Mouse (Mus musculus) stomach, embryonic 16.5 days (tissue): Measurements from ENCODE around the gene Ngfr. TPM values are rescaled to one million over a fixed set of nuclear protein-coding genes. Genes with fewer than 3 reads are reported as not detected.

Experiments
- ATAC-seq: fragments of 200-750 bp; cut with Nextera tagmentation; 2 replicates; pipeline ENCODE4 v1.8.0; 2017; ENCODE audit warnings: moderate number of reproducible peaks, moderate TSS enrichment; ENCODE audit not compliant: insufficient read depth, low FRiP score
- H3K27ac ChIP-seq: fragments of 300-500 bp; sonication (generic); 2 replicates; pipeline ENCODE4 v1.5.1; 2014; ENCODE audit warnings: low read length
- H3K27me3 ChIP-seq: fragments of 300-500 bp; sonication (generic); 2 replicates; pipeline ENCODE4 v1.6.1; 2014; ENCODE audit warnings: low read length, control low read depth, mixed read lengths; ENCODE audit not compliant: control insufficient read depth, insufficient read depth
- H3K36me3 ChIP-seq: fragments of 300-500 bp; sonication (generic); 2 replicates; pipeline ENCODE4 v1.6.1; 2014; ENCODE audit warnings: low read length; ENCODE audit not compliant: control insufficient read depth, insufficient read depth
- H3K4me1 ChIP-seq: fragments of 300-500 bp; sonication (generic); 2 replicates; pipeline ENCODE4 v1.6.1; 2014; ENCODE audit warnings: low read length, control low read depth, mixed read lengths; ENCODE audit not compliant: control insufficient read depth, insufficient read depth
- H3K4me2 ChIP-seq: fragments of 300-500 bp; sonication (generic); 2 replicates; pipeline ENCODE4 v1.6.1; 2014; ENCODE audit warnings: low read depth, low read length, mixed read lengths
- H3K4me3 ChIP-seq: fragments of 300-500 bp; sonication (generic); replicated peaks from 2 replicates; pipeline ENCODE4 v1.5.1; 2014; ENCODE audit warnings: mild to moderate bottlenecking, low read length
- H3K9ac ChIP-seq: fragments of 300-500 bp; sonication (generic); 2 replicates; pipeline ENCODE4 v1.6.1; 2014; ENCODE audit warnings: low read length
- H3K9me3 ChIP-seq: fragments of 300-500 bp; sonication (generic); replicated peaks from 2 replicates; pipeline ENCODE4 v1.6.1; 2016; ENCODE audit warnings: low read length, control low read depth; ENCODE audit not compliant: control insufficient read depth
- WGBS: fragments of 180-500 bp; shearing (Covaris S2); extraction: QIAGEN DNeasy Blood & Tissue Kit; methylation state at CpG from one replicate; pipeline ENCODE4 v1.1.7; 2014; 5-methylcytosine and 5-hydroxymethylcytosine counted together
- polyA plus RNA-seq: library from polyadenylated mRNA; unstranded; fragments of >200 nt; fragmentation: Nextera tagmentation; extraction: Ambion mirVana; gene quantifications from 2 replicates; pipeline ENCODE4 v1.2.1, GENCODE M21; 2015

The Ngfr gene
- polyA plus RNA-seq, 1 experiment from 2014 or later, result 13.2 TPM

DNA sequence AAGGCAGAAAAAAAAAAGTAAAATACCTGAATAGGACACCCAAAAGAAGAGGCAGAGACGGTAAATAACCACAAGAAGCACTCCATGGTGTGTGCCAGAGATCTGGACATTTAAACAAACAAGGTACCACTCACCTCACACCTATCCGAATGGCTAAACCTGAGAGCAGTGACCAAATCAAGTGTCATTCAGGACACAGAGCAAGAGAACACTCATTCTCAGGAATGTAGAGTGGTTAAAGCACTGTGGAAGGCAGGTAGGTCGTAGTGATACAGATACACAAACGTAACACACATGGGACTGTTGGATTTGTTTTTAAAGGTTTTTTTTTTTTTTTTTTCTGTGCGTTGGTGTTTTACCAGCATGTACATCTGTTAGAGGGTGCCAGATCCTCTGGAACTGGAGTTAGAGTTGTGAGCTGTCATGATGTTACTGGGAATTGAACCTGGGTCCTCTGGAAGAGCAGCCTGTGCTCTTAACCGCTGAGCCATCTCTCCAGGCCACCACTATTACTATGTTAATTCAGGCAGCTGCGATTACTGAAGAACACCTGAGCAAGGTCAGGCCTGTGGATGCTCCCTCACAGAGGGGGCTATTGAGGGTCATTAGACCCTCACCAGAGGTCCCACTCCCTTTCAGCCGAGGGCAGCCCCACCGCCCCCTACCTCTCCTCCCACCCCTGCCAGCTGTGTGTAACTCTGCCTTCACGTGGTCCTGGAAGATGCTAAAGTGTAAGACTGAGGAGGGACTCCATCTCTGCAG lies 41.3 kb downstream of the Ngfr start:
- ATAC-seq, result no peak
- WGBS, result 69% methylated on average over 10 of the region's 10 CpGs
- H3K27me3 ChIP-seq, result no peaks in the 10 kb centered on the region
- H3K4me1 ChIP-seq, result peaks cover 1% of the 10 kb centered on the region; the same call in 1 of the 2 replicates
- H3K4me2 ChIP-seq, result no peak overlapping the region
- no peak overlapping the region for H3K4me3 ChIP-seq
- H3K36me3 ChIP-seq, result no peaks in the 10 kb centered on the region
- H3K9me3 ChIP-seq, result no peaks in the 10 kb centered on the region
- no peak overlapping the region for H3K27ac ChIP-seq
- H3K9ac ChIP-seq, result no peak overlapping the region

DNA sequence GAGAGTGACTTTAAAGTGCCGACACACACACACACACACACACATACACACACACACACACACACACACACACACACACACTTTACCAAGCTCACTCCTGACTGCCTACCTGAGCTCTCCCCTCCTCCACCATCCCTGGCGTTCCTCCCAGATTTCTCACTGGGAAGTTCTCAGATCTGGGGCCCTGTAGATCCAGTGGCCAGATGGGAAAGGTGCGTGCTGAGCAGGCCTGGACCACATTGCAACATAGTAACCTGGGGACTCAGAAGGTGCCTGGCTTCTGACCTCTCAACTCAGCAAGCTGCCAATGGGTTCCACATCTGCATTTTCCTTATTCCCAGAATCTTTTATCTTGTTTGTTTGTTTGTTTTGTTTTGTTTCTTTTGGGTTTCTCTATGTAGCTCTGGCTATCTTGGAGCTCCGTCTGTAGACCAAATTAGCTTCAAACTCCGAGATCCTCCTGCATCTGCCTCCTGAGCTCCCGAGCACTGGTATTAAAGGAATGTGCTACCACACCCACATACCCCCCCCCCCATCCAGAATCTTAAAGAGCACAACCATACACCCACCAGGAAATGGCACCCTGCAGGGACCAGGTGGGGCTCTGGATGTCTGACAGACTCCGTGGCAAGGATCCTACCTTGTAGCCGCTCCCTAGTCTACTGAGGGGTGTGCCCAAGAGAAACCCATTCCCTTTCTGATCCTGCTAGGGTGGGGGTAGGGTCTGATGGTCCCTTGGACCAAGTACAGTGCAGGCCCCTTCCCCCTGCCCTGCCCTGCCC lies 42.8 kb downstream of the Ngfr start:
- no peaks in the 10 kb centered on the region for H3K27me3 ChIP-seq
- H3K27ac ChIP-seq, result no peak overlapping the region
- no peak overlapping the region for H3K4me3 ChIP-seq
- no peaks in the 10 kb centered on the region for H3K9me3 ChIP-seq
- H3K4me1 ChIP-seq, result peaks cover 7% of the 10 kb centered on the region
- no peak for ATAC-seq
- no peaks in the 10 kb centered on the region for H3K36me3 ChIP-seq
- 79% methylated on average over 8 of the region's 8 CpGs for WGBS
- no peak overlapping the region for H3K9ac ChIP-seq
- no peak overlapping the region for H3K4me2 ChIP-seq

DNA sequence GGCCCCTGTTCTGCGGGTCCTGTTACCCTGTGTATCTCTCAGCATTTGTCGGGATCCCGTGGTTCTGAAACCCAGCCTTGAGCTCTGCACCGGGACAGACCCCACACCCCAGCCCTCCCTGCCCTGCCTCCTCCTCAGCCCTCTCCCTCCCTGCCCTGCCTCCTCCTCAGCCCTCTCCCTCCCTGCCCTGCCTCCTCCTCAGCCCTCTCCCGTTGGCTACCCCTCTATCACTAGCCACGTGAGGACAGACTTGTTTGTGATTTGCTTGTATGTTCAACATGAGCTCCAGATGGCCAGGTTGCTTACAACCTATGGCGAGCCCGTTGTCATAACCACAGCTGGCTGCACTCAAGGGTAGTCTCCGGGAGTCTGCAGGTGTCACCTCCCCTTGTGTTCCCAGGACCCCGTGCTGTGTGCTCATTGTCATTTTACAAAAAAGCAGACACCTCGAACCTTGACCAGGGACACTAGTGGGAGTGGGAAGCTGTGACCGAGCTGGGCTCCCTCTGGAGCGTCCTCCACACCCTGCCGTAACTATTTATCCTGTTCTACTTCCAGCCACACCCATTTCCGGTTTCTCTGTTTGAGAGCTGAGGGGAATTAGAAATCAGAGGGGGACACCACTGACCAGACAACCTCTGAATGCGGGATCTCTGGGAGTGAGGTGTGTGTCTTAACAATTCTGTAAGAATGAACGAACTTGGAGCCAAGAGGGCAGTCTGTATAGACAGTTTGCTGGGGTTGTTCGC lies 46.7 kb downstream of the Ngfr start:
- Histone ChIP-seq H3K4me2 (peak overlapping the region; percentile 45), H3K36me3 (no peaks in the 10 kb centered on the region), H3K9me3 (no peaks in the 10 kb centered on the region), H3K4me3 (0 out of 2 replicates have a peak overlapping the region, but pooled peaks have one; percentile 8), H3K27me3 (no peaks in the 10 kb centered on the region), H3K27ac (no peak overlapping the region), H3K9ac (peak overlapping the region; percentile 26; the same call in 1 of the 2 replicates), H3K4me1 (peaks cover 10% of the 10 kb centered on the region)
- 14% methylated on average over 18 of the region's 18 CpGs for WGBS
- ATAC-seq, result no peak

DNA sequence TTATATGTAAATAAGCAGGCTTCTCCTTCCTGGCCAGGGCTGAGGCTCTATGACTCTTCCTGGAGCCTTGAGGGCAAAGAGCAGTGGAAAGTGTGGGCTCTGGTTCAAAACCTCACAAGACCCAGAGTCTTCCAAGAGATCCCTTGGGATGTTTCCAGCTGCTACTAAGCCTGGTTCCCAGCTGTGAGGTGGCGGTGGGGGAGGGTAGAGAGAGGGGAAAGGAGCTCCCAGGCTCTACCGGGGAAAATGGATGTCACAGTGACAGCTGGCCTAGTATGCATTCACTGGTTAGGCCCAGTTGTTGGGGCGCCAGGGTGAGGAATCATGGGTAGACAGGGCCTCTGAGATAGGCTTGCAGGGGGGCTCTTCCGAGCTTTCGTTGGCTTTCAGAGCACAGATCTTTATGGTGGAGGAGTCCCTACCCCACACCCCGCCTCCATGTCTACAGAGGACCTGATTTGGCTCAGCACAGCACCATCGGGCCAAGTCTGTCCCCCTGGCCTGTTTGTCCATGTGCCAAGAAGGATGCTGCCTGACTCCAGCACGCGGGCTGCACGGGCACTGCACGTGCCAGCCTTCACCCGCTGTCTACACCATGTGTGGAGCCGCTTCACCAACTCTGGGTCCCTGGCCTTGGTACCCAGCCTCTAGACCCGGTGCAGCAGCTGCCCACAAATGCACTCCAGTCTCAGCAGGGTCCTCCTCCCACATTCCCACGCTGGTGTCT lies 49.0 kb downstream of the Ngfr start:
- Histone ChIP-seq H3K27me3 (no peaks in the 10 kb centered on the region), H3K4me2 (no peak overlapping the region), H3K4me1 (peaks cover 14% of the 10 kb centered on the region), H3K4me3 (no peak overlapping the region), H3K9me3 (no peaks in the 10 kb centered on the region), H3K9ac (no peak overlapping the region; the same call in 1 of the 2 replicates), H3K27ac (no peak overlapping the region), H3K36me3 (no peaks in the 10 kb centered on the region)
- WGBS, result 69% methylated on average over 15 of the region's 15 CpGs
- no peak for ATAC-seq

DNA sequence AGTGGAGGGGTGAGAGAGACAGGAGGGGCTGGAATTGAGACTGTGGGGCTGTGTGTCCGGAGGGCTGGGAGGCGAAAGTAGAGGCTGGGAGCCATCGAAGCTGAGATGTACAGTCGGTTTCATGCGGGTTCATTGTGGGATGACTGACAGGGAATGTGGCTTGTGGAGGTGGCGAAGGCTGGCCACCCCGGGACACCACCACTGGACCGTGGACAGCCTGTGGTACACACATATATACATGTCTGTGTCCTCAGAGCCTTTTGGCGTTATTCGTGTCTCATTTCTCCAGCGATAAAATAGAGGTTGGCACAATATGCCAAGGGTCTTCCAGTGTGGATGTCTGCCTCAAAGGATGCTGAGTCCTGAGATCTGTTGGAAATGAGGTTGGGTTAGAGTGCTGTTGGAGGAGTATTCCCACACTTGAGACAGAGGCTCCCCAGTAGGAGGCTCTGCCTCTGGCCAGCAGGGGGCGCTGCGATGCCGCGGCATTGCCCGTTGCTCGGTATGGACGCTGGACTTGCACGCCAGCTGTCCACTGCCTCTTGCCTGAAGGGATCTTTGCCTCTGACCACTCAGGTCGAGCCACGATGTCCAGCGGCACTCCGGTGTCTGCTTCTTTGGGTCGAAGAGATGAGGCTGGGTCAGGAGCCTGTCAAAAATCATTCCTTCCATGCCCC lies 53.9 kb downstream of the Ngfr start:
- Histone ChIP-seq H3K27me3 (no peaks in the 10 kb centered on the region), H3K36me3 (no peaks in the 10 kb centered on the region), H3K9me3 (no peaks in the 10 kb centered on the region), H3K9ac (peak overlapping the region; percentile 17; the same call in 1 of the 2 replicates), H3K4me3 (no peak overlapping the region), H3K4me2 (peak overlapping the region; percentile 38), H3K27ac (no peak overlapping the region), H3K4me1 (peaks cover 7% of the 10 kb centered on the region; the same call in 1 of the 2 replicates)
- 23% methylated on average over 24 of the region's 24 CpGs for WGBS
- ATAC-seq, result peak; percentile 85

DNA sequence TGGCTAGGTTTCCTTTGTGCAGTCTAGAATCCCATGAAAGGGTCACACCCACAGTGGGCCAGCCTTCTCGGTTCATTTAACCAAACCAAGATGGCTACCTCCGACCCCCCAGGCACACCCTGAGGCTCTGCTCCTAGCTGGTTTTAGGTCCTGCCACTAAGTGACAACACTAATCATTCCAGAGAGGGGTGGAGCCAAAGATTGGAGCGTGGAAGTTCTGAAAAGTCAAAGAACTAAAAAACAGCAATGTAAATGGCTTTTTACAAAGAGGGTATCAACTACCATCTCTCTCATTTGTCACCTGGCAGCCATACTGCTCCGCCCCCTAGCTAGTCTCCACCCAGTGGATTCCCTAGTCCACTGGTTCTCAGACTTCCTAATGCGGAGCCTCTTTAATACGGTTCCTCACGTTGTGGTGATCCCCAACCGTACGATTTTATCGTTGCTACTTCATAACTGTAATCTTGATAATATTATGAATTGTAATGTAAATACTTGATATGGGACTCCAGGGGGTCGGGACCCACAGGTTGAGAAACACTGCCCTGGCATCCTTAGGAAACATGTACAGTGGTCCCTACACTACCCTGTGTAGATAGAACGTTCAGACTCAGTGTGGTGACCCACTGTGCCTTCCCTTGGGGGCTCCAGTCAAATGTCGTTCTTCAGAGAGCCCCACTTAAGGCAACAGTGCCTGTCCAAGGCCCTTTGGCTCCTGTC lies 55.0 kb downstream of the Ngfr start:
- ATAC-seq, result no peak
- Histone ChIP-seq H3K36me3 (no peaks in the 10 kb centered on the region), H3K9me3 (no peaks in the 10 kb centered on the region), H3K4me3 (no peak overlapping the region), H3K27me3 (no peaks in the 10 kb centered on the region), H3K4me1 (0 out of 2 replicates have a peak, but pooled peaks cover 4% of the 10 kb centered on the region), H3K9ac (no peak overlapping the region), H3K4me2 (no peak overlapping the region), H3K27ac (no peak overlapping the region)
- 68% methylated on average over 13 of the region's 13 CpGs for WGBS

DNA sequence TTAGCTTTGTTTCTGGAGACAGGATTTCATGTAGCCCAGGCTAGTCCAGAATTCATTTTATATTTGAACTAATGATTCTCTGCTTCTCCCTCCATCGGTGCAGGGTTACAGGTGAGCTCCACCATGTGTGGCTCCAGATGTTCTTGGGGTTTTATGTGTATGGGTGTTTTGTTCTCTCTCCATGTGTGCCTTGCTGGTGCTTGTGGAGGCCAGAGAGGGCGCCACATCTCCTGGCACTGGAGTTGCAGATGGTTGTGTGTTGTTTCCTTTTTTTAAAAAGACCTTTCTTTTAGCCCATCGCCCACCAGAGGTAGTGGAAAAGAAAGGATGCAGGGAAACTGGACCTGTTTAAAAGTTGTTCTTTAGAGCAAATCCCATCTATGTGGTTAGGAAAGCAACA lies 59.3 kb downstream of the Ngfr start:
- H3K4me2 ChIP-seq, result no peak overlapping the region
- no peak overlapping the region for H3K4me3 ChIP-seq
- no peaks in the 10 kb centered on the region for H3K36me3 ChIP-seq
- WGBS, result 80% methylated on average over 3 of the region's 3 CpGs
- H3K27ac ChIP-seq, result no peak overlapping the region
- H3K4me1 ChIP-seq, result no peaks in the 10 kb centered on the region
- no peaks in the 10 kb centered on the region for H3K27me3 ChIP-seq
- no peaks in the 10 kb centered on the region for H3K9me3 ChIP-seq
- H3K9ac ChIP-seq, result no peak overlapping the region
- ATAC-seq, result no peak

DNA sequence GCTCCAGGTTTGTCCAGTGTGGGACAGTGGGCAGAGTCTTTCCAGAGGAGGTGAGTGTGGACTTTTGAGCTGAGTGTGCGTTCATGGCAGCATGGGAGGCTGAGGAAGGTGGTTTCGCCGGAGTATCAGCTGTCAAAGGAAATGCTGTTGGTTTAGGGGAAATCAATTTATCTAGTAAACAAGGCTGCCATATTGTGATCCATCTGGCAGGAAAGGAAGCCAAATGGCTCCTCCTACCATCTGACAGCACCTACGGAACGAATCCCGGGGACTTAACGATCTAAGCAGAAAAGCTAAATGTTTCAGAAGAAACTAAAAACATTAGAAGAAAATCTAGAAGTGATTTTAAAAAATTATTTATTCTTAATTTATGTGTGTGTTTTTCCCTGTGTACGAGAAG lies 60.2 kb downstream of the Ngfr start:
- H3K4me2 ChIP-seq, result no peak overlapping the region
- no peak for ATAC-seq

More for the DNA sequence above, 60.2 kb downstream of the Ngfr start:
- Histone ChIP-seq H3K36me3 (no peaks in the 10 kb centered on the region), H3K9me3 (no peaks in the 10 kb centered on the region), H3K27me3 (no peaks in the 10 kb centered on the region), H3K4me3 (no peak overlapping the region), H3K27ac (no peak overlapping the region), H3K4me1 (no peaks in the 10 kb centered on the region), H3K9ac (no peak overlapping the region)
- 80% methylated on average over 8 of the region's 8 CpGs for WGBS
